11 mouse cellular contexts compared by ENCODE assay signal in the genomic region with DNA sequence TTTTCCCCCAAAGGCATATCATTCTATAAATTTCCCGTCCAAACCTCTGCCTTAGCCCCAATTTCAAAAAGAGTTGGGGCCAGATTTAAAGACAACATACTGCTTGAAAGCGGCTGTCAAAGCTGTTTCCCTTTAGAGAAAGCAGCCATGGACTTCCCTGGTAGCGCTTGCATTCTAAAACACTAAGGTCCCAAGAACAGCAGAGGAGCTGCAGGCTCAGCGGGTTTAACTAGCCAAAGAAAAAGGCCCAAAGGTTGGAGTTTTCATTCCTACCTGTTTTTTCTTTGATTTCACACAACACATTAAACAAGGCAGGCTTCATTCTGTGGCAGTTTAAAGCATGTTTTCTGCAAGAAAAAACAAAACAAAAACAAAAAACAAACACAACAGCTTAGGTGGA. TPM values are rescaled to one million over a fixed set of nuclear protein-coding genes. Genes with fewer than 3 reads are reported as not detected.
DNase-seq lines count a peak whose midpoint lies in the region; ATAC-seq and TF ChIP-seq lines count a peak whose summit lies in the region.
"Had no signal": no experiment of that assay in that cellular context is flagged by ENCODE, and none has a peak within 500 bp of the region (broad histone marks: within the 10 kb centered on the region; RNA-seq: fewer than 3 reads in every experiment).

No protein-coding gene starts in this region.

- H3K4me1 ChIP-seq in heart, embryonic 14.5 days (ENCODE audit: control insufficient read depth in 2 of 2, insufficient read depth in 2 of 2, low read length in 2 of 2), result peaks cover 18 to 56% of the 10 kb centered on the region in 2 experiments
- peaks cover 4% of the 10 kb centered on the region for H3K4me1 ChIP-seq in cortical plate, adult 2 months (ENCODE audit: control insufficient read depth, insufficient read depth, low read length)
- peaks cover 44% of the 10 kb centered on the region for H3K4me1 ChIP-seq in forebrain, embryonic 15.5 days
- peaks cover 17% of the 10 kb centered on the region for H3K4me1 ChIP-seq in limb, embryonic 15.5 days

- no peaks in the 10 kb centered on the region for H3K9me3 ChIP-seq in heart, embryonic 14.5 days (ENCODE audit: control insufficient read depth, low read length)
- no peaks in the 10 kb centered on the region for H3K9me3 ChIP-seq in forebrain, embryonic 15.5 days
- no peaks in the 10 kb centered on the region for H3K9me3 ChIP-seq in limb, embryonic 15.5 days

- no peak for TF ChIP-seq POLR2A in cortical plate, adult 2 months (IDR thresholded peaks at IDR 0.05; ENCODE audit: extremely low read depth, insufficient read depth, low read length)

- peak overlapping the region; percentile 88 for H3K9ac ChIP-seq in heart, embryonic 14.5 days (ENCODE audit: low read length)
- peak overlapping the region; percentile 84 for H3K9ac ChIP-seq in forebrain, embryonic 15.5 days (replicated peaks)
- H3K9ac ChIP-seq in limb, embryonic 15.5 days, result no peak overlapping the region
- H3K9ac ChIP-seq: liver, embryonic 14.5 days had no signal

- no peak for ATAC-seq in heart, embryonic 14.5 days (ENCODE audit: insufficient number of reproducible peaks, insufficient read depth, low FRiP score, low read depth)
- no peak for ATAC-seq in forebrain, embryonic 15.5 days (replicated peaks)
- ATAC-seq in limb, embryonic 15.5 days (ENCODE audit: insufficient number of reproducible peaks, low FRiP score, low TSS enrichment, low read depth), result no peak

- no peak for DNase-seq in heart, adult 18-20 months
- DNase-seq in spleen, adult 18-20 months, result no peak
- DNase-seq in urinary bladder, adult 18-20 months (ENCODE audit: low spot score in 2 of 2), result no peak
- no peak for DNase-seq in spleen, adult 12 weeks (ENCODE audit: low spot score)
- DNase-seq: adrenal gland, postnatal 25 days; right cerebral cortex, postnatal 14 days had no signal

- peak overlapping the region; percentile 83 for H3K4me2 ChIP-seq in heart, embryonic 14.5 days (ENCODE audit: low read length)
- H3K4me2 ChIP-seq in forebrain, embryonic 15.5 days (replicated peaks), result peak overlapping the region; percentile 65
- peak overlapping the region; percentile 35; the same call in 1 of the 2 replicates for H3K4me2 ChIP-seq in limb, embryonic 15.5 days

- no peak for TF ChIP-seq CTCF in cortical plate, adult 2 months (IDR thresholded peaks at IDR 0.05; ENCODE audit: extremely low read depth, insufficient read depth, low read length)

- H3K36me3 ChIP-seq in heart, embryonic 14.5 days (ENCODE audit: control insufficient read depth, insufficient read depth, low read length), result peaks cover 1% of the 10 kb centered on the region
- no peaks in the 10 kb centered on the region for H3K36me3 ChIP-seq in forebrain, embryonic 15.5 days
- no peaks in the 10 kb centered on the region for H3K36me3 ChIP-seq in limb, embryonic 15.5 days

- no peaks in the 10 kb centered on the region for H3K27me3 ChIP-seq in heart, embryonic 14.5 days (ENCODE audit: control insufficient read depth, insufficient read depth, low read length)
- H3K27me3 ChIP-seq in forebrain, embryonic 15.5 days, result no peaks in the 10 kb centered on the region
- H3K27me3 ChIP-seq in limb, embryonic 15.5 days, result no peaks in the 10 kb centered on the region

- WGBS in heart, embryonic 14.5 days, result 21% methylated on average over 4 of the region's 4 CpGs
- 6% methylated on average over 4 of the region's 4 CpGs for WGBS in forebrain, embryonic 15.5 days
- 34% methylated on average over 4 of the region's 4 CpGs for WGBS in limb, embryonic 15.5 days

- peak overlapping the region in 1 of 2 experiments; percentile 29; a peak in 2 of 4 replicates for H3K27ac ChIP-seq in heart, embryonic 14.5 days (replicated peaks in 1 of 2; ENCODE audit: control insufficient read depth in 1 of 2, insufficient read depth in 1 of 2, low read depth in 2 of 2, low read length in 2 of 2)
- H3K27ac ChIP-seq in cortical plate, adult 2 months (ENCODE audit: insufficient read depth, low read length), result peak overlapping the region; percentile 70
- H3K27ac ChIP-seq in forebrain, embryonic 15.5 days (replicated peaks), result peak overlapping the region; percentile 98
- no peak overlapping the region for H3K27ac ChIP-seq in limb, embryonic 15.5 days
- H3K27ac ChIP-seq: liver, embryonic 14.5 days had no signal

- peak overlapping the region; percentile 6 to 68 for H3K4me3 ChIP-seq in heart, embryonic 14.5 days (ENCODE audit: control insufficient read depth in 1 of 2, insufficient read depth in 1 of 2, low read depth in 1 of 2, low read length in 2 of 2)
- peak overlapping the region; percentile 54 for H3K4me3 ChIP-seq in cortical plate, adult 2 months (ENCODE audit: insufficient read depth, low read length)
- peak overlapping the region; percentile 55 for H3K4me3 ChIP-seq in forebrain, embryonic 15.5 days
- no peak overlapping the region for H3K4me3 ChIP-seq in limb, embryonic 15.5 days

RNA-seq across cellular contexts. Expression of a gene that starts 4.5 kb away (rescaled TPM):
- 27.3 and 30.7 TPM in 2 replicates for polyA plus RNA-seq in heart, embryonic 14.5 days (2014; fragmentation: Nextera tagmentation; extraction: Ambion mirVana)
- 10 to 100 TPM; 49.2 to 51.9 TPM for total RNA-seq in heart, adult 18-20 months (2021)
- 63.4 and 65.5 TPM in 2 replicates for polyA plus RNA-seq in cortical plate, adult 2 months (2012; rRNA removed)
- polyA plus RNA-seq in forebrain, embryonic 15.5 days (2015; fragmentation: Nextera tagmentation; extraction: Ambion mirVana), result 87.4 and 90.5 TPM in 2 replicates
- 18.6 and 25.5 TPM in 2 replicates for polyA plus RNA-seq in limb, embryonic 15.5 days (2015; fragmentation: Nextera tagmentation; extraction: Ambion mirVana)
